ENCODE assay signal across 16 mouse cellular contexts in the genomic region with DNA sequence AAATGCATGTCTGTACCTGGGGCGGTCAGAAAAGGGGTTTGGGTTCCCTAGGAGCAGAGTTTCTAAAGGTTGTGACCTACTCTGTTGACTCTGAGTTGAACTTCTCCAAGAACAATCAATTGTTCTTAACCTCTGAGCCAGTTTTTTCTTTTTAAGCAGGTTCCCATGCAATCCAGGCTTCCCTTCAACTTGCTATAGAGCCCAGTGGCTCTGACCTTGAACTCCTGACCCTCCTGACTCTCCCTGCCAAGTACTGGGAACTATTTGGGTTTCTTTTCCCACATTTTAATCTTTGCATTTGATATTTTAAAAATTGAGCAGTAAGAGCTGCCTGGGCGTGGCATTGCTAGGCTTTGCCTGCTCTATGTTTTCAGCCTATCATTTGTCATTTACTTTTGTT.
"Had no signal": no experiment of that assay in that cellular context is flagged by ENCODE, and none has a peak within 500 bp of the region (broad histone marks: within the 10 kb centered on the region; RNA-seq: fewer than 3 reads in every experiment).

No protein-coding gene starts in this region.

- DNase-seq: kidney, adult 2 months; kidney, postnatal 14 days; lung, embryonic 14.5 days; lung, postnatal 14 days; thymus, adult 2 months; thymus, postnatal 25 days had no signal

- H3K9me3 ChIP-seq: kidney, embryonic 15.5 days; limb, embryonic 15.5 days; liver, embryonic 15.5 days; megakaryocyte, embryonic 14.5 days; midbrain, embryonic 15.5 days; neural tube, embryonic 12.5 days had no signal

- H3K4me1 ChIP-seq: kidney, embryonic 15.5 days; limb, embryonic 15.5 days; midbrain, embryonic 15.5 days; neural tube, embryonic 12.5 days had no signal

- H3K4me3 ChIP-seq: kidney, embryonic 15.5 days; left cerebral cortex, adult 2 months; limb, embryonic 15.5 days; liver, embryonic 15.5 days; megakaryocyte, embryonic 14.5 days; midbrain, embryonic 15.5 days; neural tube, embryonic 12.5 days had no signal

- H3K27ac ChIP-seq: kidney, embryonic 15.5 days; left cerebral cortex, adult 2 months; limb, embryonic 15.5 days; liver, embryonic 15.5 days; macrophage; midbrain, embryonic 15.5 days; neural tube, embryonic 12.5 days; stomach, postnatal 0 days had no signal

- H3K9ac ChIP-seq: kidney, embryonic 15.5 days; limb, embryonic 15.5 days; liver, embryonic 15.5 days; lung, embryonic 14.5 days; midbrain, embryonic 15.5 days; neural tube, embryonic 12.5 days had no signal

- H3K4me2 ChIP-seq: kidney, embryonic 15.5 days; limb, embryonic 15.5 days; liver, embryonic 15.5 days; lung, embryonic 14.5 days; midbrain, embryonic 11.5 days; midbrain, embryonic 15.5 days; neural tube, embryonic 12.5 days had no signal

- ATAC-seq: midbrain, embryonic 15.5 days had no signal

- H3K36me3 ChIP-seq: midbrain, embryonic 15.5 days had no signal

- H3K27me3 ChIP-seq: kidney, embryonic 15.5 days; limb, embryonic 15.5 days; liver, embryonic 15.5 days; megakaryocyte, embryonic 14.5 days; midbrain, embryonic 15.5 days; neural tube, embryonic 12.5 days had no signal
